Mouse (Mus musculus): Measurements from ENCODE around the gene Ovgp1.

GRCm38 (mm10) chr3:105929821-105930220, 43.7 kb upstream of the Ovgp1 start:
- TF ChIP-seq CTCF (IDR thresholded peaks at IDR 0.05; ENCODE audit: borderline replicate concordance, insufficient read depth, low read depth, low read length) (no peak), POLR2A (IDR thresholded peaks at IDR 0.05; ENCODE audit: borderline replicate concordance, insufficient read depth, low read length) (no peak)
